Mouse (Mus musculus) liver, embryonic 11.5 days (tissue): ENCODE measurements around the gene Hes5. TPM values are rescaled to one million over a fixed set of nuclear protein-coding genes. Genes with fewer than 3 reads are reported as not detected.
A peak's percentile ranks its signal among the peaks of the same experiment; 100 is the strongest.

Experiments used
- ATAC-seq: fragments of 200-750 bp; cut with Nextera tagmentation; replicated peaks from 2 replicates; pipeline ENCODE4 v1.8.0; 2017; ENCODE audit warnings: moderate number of reproducible peaks, mild to moderate bottlenecking, moderate TSS enrichment, moderate library complexity; ENCODE audit not compliant: low FRiP score
- DNase-seq: peaks from one replicate; pipeline ENCODE4 v3.0.0-alpha.2; 2017; ENCODE audit warnings: low spot score
- H3K27ac ChIP-seq: fragments of 300-500 bp; sonication (generic); 2 replicates; pipeline ENCODE4 v1.5.1; 2014; ENCODE audit warnings: mild to moderate bottlenecking, low read depth, low read length, control low read depth
- H3K27me3 ChIP-seq: fragments of 300-500 bp; sonication (generic); replicated peaks from 2 replicates; pipeline ENCODE4 v1.6.1; 2014; ENCODE audit warnings: low read length, mixed read lengths; ENCODE audit not compliant: control insufficient read depth, insufficient read depth
- H3K36me3 ChIP-seq: fragments of 300-500 bp; sonication (generic); 2 replicates; pipeline ENCODE4 v1.6.1; 2014; ENCODE audit warnings: mild to moderate bottlenecking, low read length, moderate library complexity, mixed read lengths; ENCODE audit not compliant: control insufficient read depth, insufficient read depth
- H3K4me1 ChIP-seq: fragments of 300-500 bp; sonication (generic); replicated peaks from 2 replicates; pipeline ENCODE4 v1.6.1; 2014; ENCODE audit warnings: low read length, mixed read lengths; ENCODE audit not compliant: control insufficient read depth, insufficient read depth
- H3K4me2 ChIP-seq: fragments of 300-500 bp; sonication (generic); 2 replicates; pipeline ENCODE4 v1.6.1; 2014; ENCODE audit warnings: mild to moderate bottlenecking, control low read depth, moderate library complexity
- H3K4me3 ChIP-seq: fragments of 300-500 bp; sonication (generic); 2 replicates; pipeline ENCODE4 v1.5.1; 2014; ENCODE audit warnings: low read depth, low read length, control low read depth
- H3K9ac ChIP-seq: fragments of 300-500 bp; sonication (generic); 2 replicates; pipeline ENCODE4 v1.6.1; 2014; ENCODE audit warnings: low read depth, low read length, control low read depth
- H3K9me3 ChIP-seq: fragments of 300-500 bp; sonication (generic); 2 replicates; pipeline ENCODE4 v1.6.1; 2016; ENCODE audit warnings: low read length, inconsistent platforms, mixed read lengths; ENCODE audit not compliant: control insufficient read depth
- WGBS: fragments of 180-500 bp; shearing (Covaris S2); extraction: QIAGEN DNeasy Blood & Tissue Kit; methylation state at CpG from one replicate; pipeline ENCODE4 v1.1.7; 2014; 5-methylcytosine and 5-hydroxymethylcytosine counted together
- polyA plus RNA-seq: library from polyadenylated mRNA; unstranded; fragments of >200 nt; fragmentation: Nextera tagmentation; extraction: Ambion mirVana; gene quantifications from 2 replicates; pipeline ENCODE4 v1.2.1, GENCODE M21; 2014

Hes5 gene
- polyA plus RNA-seq, 1 experiment from 2014 or later = 0.63 TPM

- no peaks in the 10 kb centered on the region for H3K36me3 ChIP-seq
- ATAC-seq = no peak
- no peaks in the 10 kb centered on the region for H3K4me1 ChIP-seq
- no peak overlapping the region for H3K9ac ChIP-seq
- H3K4me3 ChIP-seq = no peak overlapping the region
- whole genome bisulfite sequencing = 51% methylated on average over 14 of the region's 14 CpGs
- no peak for DNase-seq
- H3K4me2 ChIP-seq = no peak overlapping the region
- H3K27me3 ChIP-seq = peaks cover 55% of the 10 kb centered on the region
- H3K9me3 ChIP-seq = no peaks in the 10 kb centered on the region
- H3K27ac ChIP-seq = no peak overlapping the region
These were observed 12.4 kb upstream of the Hes5 start for GRCm38 (mm10) chr4:154948066-154948939.

- DNase-seq (no peak), ATAC-seq (no peak)
- Histone ChIP-seq H3K27ac (no peak overlapping the region), H3K4me2 (no peak overlapping the region), H3K36me3 (no peaks in the 10 kb centered on the region), H3K9me3 (no peaks in the 10 kb centered on the region), H3K4me3 (no peak overlapping the region), H3K27me3 (peaks cover 62% of the 10 kb centered on the region), H3K9ac (no peak overlapping the region), H3K4me1 (no peaks in the 10 kb centered on the region)
- 63% methylated on average over 6 of the region's 6 CpGs for WGBS
These were observed 11.7 kb upstream of the Hes5 start for GRCm38 (mm10) chr4:154948940-154949588.

- ATAC-seq (no peak), DNase-seq (no peak)
- H3K4me3 ChIP-seq = no peak overlapping the region
- no peaks in the 10 kb centered on the region for H3K36me3 ChIP-seq
- H3K4me2 ChIP-seq = no peak overlapping the region
- H3K27me3 ChIP-seq = peaks cover 67% of the 10 kb centered on the region
- 21% methylated on average over 16 of the region's 16 CpGs for WGBS
- H3K27ac ChIP-seq = no peak overlapping the region
- no peaks in the 10 kb centered on the region for H3K4me1 ChIP-seq
- no peak overlapping the region for H3K9ac ChIP-seq
- no peaks in the 10 kb centered on the region for H3K9me3 ChIP-seq
These were observed 11.1 kb upstream of the Hes5 start for GRCm38 (mm10) chr4:154949589-154949982.

DNA sequence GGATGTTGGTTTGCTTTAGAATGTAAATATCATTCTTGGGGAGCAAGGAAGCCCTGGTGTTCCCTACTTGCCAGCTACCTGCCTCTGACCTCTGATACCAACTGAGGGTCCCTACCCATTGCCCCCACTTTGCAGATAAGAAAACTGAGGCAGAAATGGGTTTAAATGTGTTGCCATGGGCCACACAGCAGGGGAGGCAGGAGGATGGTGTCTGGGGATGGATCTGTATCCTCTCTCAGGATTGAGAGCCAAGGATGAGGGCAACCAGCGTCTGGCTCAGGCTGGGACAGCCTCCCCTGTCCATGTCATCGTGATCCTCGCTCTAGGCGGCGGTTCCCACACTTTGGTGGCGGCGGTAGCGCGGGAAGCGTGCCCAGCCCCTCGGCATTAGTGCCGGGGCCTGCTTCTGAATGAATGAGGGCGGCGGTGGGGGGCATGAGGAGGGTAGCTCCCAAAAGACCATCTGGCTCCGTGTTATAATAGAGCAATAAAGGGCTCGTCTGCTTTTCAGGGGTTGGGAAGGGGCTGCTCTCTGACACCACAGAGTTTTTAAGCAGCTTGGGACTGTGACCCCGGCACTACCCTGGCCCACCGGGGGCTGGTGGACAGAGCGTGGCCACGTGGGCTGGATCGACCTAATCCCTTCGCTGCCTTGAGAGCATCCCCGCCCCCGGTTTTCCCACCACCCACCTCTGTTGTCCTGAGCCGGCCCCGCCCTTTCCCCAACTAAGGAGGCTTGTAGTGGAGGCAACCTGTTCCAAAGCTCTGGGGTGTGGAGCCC is 8.1 kb upstream of the Hes5 start:
- Histone ChIP-seq H3K4me2 (no peak overlapping the region), H3K9me3 (no peaks in the 10 kb centered on the region), H3K9ac (no peak overlapping the region), H3K36me3 (no peaks in the 10 kb centered on the region), H3K4me3 (no peak overlapping the region), H3K27ac (no peak overlapping the region), H3K4me1 (no peaks in the 10 kb centered on the region; the same call in 1 of the 2 replicates), H3K27me3 (peaks cover 96% of the 10 kb centered on the region)
- ATAC-seq (no peak), DNase-seq (no peak)
- 4% methylated on average over 26 of the region's 26 CpGs for WGBS

DNA sequence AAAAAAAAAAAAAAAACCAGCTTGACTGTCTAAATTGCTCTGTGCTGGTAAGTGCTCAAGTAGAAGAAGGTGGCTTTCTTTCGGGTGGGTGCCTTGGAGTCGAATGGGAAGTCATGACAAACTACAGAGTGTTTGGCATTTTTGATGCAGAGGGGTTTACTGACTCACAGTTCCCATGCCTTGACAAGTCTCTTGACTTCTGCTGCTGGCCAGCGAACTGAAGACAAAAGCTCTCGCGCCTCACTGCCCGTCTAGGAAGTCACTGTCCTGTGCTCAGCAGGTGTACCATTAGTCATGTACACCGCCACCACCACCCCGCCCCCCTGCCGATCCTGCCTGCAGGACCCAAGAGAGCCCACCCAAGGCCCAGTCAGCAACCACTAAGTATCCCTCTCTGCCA is 4.1 kb upstream of the Hes5 start:
- Histone ChIP-seq H3K9me3 (no peaks in the 10 kb centered on the region), H3K4me2 (no peak overlapping the region), H3K36me3 (no peaks in the 10 kb centered on the region), H3K4me3 (no peak overlapping the region), H3K9ac (no peak overlapping the region), H3K27ac (no peak overlapping the region), H3K4me1 (peaks cover 18% of the 10 kb centered on the region), H3K27me3 (peaks cover 99% of the 10 kb centered on the region)
- no peak for ATAC-seq
- WGBS = 37% methylated on average over 9 of the region's 9 CpGs
- no peak for DNase-seq

DNA sequence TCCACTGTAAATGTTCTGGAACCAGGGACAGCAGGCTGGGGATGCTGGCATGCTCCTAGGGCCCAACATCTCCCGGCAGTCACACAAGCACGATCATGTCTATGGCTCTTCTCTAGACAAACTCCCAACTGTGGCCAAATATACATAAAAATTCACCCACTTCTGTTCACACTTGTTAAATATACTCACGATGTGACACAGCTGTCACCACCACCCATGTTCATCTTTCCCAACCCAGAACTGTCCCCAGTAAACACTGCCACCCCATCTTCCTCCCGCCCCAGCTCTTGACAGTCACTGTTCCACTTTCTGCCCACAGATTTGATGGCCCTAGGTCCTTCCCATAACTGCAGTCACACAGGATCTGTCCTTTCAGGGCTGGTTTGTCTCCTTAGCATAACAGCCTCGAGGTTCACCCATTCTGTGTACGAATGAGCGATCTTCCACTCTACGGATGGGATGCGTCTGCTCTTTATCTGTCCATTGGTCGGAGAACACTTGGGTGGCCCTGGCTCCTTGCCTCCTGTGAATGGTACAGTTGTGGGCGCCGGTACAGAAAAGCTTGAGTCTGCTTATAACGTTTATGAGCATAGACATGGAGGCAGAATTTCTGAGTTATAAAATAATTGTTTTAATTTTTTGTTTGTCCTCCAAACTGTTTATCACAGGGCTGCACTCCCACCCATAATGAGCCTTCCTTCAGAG is 3.3 kb upstream of the Hes5 start:
- H3K4me1 ChIP-seq = peaks cover 18% of the 10 kb centered on the region
- no peak for ATAC-seq
- no peak overlapping the region for H3K9ac ChIP-seq
- 48% methylated on average over 13 of the region's 13 CpGs for WGBS
- no peak overlapping the region; the same call in 1 of the 2 replicates for H3K4me2 ChIP-seq
- no peak for DNase-seq
- H3K9me3 ChIP-seq = no peaks in the 10 kb centered on the region
- H3K4me3 ChIP-seq = no peak overlapping the region
- H3K27me3 ChIP-seq = peaks cover 99% of the 10 kb centered on the region
- no peaks in the 10 kb centered on the region for H3K36me3 ChIP-seq
- H3K27ac ChIP-seq = no peak overlapping the region

DNA sequence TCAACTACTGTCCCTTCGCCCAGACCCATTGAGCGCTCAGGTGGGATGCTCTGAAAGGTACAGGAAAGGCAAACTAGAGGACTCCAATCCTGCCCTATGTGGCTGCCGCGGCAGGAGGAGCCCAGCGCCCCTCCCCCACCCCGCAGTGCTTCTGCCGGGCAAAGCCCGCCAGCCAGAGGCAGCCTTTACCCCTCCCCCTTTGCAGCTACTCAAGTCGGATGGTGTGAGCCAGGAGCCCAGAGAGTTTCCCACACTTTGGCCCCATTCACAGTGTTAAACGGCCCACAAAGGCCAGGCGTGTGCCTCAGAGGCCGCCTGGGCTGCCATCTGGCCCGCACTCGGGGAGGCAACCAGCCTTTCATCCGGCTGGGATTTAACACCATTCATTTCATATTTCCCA is 2.6 kb upstream of the Hes5 start:
- 3% methylated on average over 15 of the region's 15 CpGs for WGBS
- H3K27me3 ChIP-seq = peaks cover 99% of the 10 kb centered on the region
- H3K36me3 ChIP-seq = no peaks in the 10 kb centered on the region
- ATAC-seq (no peak), DNase-seq (no peak)
- H3K9ac ChIP-seq = no peak overlapping the region
- peaks cover 18% of the 10 kb centered on the region for H3K4me1 ChIP-seq
- peak overlapping the region; percentile 36 for H3K4me2 ChIP-seq
- no peak overlapping the region for H3K27ac ChIP-seq
- no peaks in the 10 kb centered on the region for H3K9me3 ChIP-seq
- H3K4me3 ChIP-seq = peak overlapping the region; percentile 5; the same call in 1 of the 2 replicates

- Histone ChIP-seq H3K4me2 (no peak overlapping the region), H3K9me3 (no peaks in the 10 kb centered on the region), H3K27ac (no peak overlapping the region), H3K4me3 (no peak overlapping the region), H3K27me3 (peaks cover 99% of the 10 kb centered on the region), H3K36me3 (no peaks in the 10 kb centered on the region), H3K4me1 (peaks cover 22% of the 10 kb centered on the region), H3K9ac (no peak overlapping the region)
- ATAC-seq (no peak), DNase-seq (no peak)
- WGBS = 15% methylated on average over 8 of the region's 8 CpGs
These were observed 2.1 kb upstream of the Hes5 start for GRCm38 (mm10) chr4:154958621-154959020.
